Mouse (Mus musculus) stomach, embryonic 14.5 days (tissue): ENCODE results near the gene Gnb1l. TPM values are rescaled to one million over a fixed set of nuclear protein-coding genes. Genes with fewer than 3 reads are reported as not detected.

Experiments used
- ATAC-seq: fragments of 200-750 bp; cut with Nextera tagmentation; 2 replicates; pipeline ENCODE4 v1.8.0; 2017; ENCODE audit warnings: low read depth, moderate TSS enrichment; ENCODE audit not compliant: insufficient number of reproducible peaks, insufficient read depth, low FRiP score
- H3K27ac ChIP-seq: fragments of 300-500 bp; sonication (generic); 2 replicates; pipeline ENCODE4 v1.5.1; 2014; ENCODE audit warnings: mild to moderate bottlenecking, low read length, moderate library complexity, mixed read lengths
- H3K27me3 ChIP-seq: fragments of 300-500 bp; sonication (generic); 2 replicates; pipeline ENCODE4 v1.6.1; 2014; ENCODE audit warnings: low read length, control low read depth, mixed read lengths; ENCODE audit not compliant: control insufficient read depth, insufficient read depth
- H3K36me3 ChIP-seq: fragments of 300-500 bp; sonication (generic); 2 replicates; pipeline ENCODE4 v1.6.1; 2014; ENCODE audit warnings: mild to moderate bottlenecking, control low read depth, low read length, moderate library complexity, mixed read lengths; ENCODE audit not compliant: control insufficient read depth, insufficient read depth
- H3K4me1 ChIP-seq: fragments of 300-500 bp; sonication (generic); 2 replicates; pipeline ENCODE4 v1.6.1; 2014; ENCODE audit warnings: low read length, control low read depth, mixed read lengths; ENCODE audit not compliant: control insufficient read depth, insufficient read depth
- H3K4me2 ChIP-seq: fragments of 300-500 bp; sonication (generic); replicated peaks from 2 replicates; pipeline ENCODE4 v1.6.1; 2014; ENCODE audit warnings: low read depth, low read length, control low read depth
- H3K4me3 ChIP-seq: fragments of 300-500 bp; sonication (generic); 2 replicates; pipeline ENCODE4 v1.5.1; 2014; ENCODE audit warnings: low read depth, low read length, control low read depth
- H3K9ac ChIP-seq: fragments of 300-500 bp; sonication (generic); replicated peaks from 2 replicates; pipeline ENCODE4 v1.6.1; 2014; ENCODE audit warnings: low read depth, mild to moderate bottlenecking, control low read depth, low read length, moderate library complexity, mixed read lengths
- H3K9me3 ChIP-seq: fragments of 300-500 bp; sonication (generic); 2 replicates; pipeline ENCODE4 v1.6.1; 2016; ENCODE audit warnings: low read depth, low read length, control low read depth; ENCODE audit not compliant: control insufficient read depth
- WGBS: fragments of 180-500 bp; shearing (Covaris S2); extraction: QIAGEN DNeasy Blood & Tissue Kit; methylation state at CpG from one replicate; pipeline ENCODE4 v1.1.7; 2014; 5-methylcytosine and 5-hydroxymethylcytosine counted together
- polyA plus RNA-seq: library from polyadenylated mRNA; unstranded; fragments of >200 nt; fragmentation: Nextera tagmentation; extraction: Ambion mirVana; gene quantifications from 2 replicates; pipeline ENCODE4 v1.2.1, GENCODE M21; 2014

Gene Gnb1l
- 12.3 and 15.5 TPM in 2 replicates for polyA plus RNA-seq

DNA sequence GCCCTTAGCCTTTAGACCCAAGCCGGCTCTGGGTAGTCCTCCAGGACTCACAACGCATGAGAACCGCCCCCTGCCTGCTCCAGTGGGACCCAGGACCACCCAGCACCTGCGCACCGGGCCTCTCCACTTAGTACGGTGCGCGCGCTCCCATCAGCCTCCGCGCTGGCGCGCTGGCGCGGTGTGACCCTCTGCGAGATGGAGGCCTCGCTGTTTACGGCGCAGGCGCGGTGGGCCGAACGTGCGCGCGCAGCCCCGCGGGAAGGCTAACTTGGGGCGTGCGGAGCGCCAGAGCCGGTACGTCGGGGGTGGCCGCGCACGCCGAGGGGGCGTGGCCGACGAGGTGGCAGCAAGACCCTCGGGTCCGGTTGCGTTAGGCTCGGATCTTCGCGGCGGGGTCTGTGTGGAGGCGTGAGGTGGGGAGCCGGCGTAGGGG, at the start of gene Gnb1l, which contains the start of gene Rtl10:
Gene Gnb1l (plus strand): TSS at position 156 of the 433 bp plus-strand sequence.
Gene Rtl10 (plus strand): TSS at position 344 of the 433 bp plus-strand sequence.
- peaks cover 13% of the 10 kb centered on the region; the same call in 1 of the 2 replicates for H3K36me3 ChIP-seq
- ATAC-seq: peak; percentile 97

DNA sequence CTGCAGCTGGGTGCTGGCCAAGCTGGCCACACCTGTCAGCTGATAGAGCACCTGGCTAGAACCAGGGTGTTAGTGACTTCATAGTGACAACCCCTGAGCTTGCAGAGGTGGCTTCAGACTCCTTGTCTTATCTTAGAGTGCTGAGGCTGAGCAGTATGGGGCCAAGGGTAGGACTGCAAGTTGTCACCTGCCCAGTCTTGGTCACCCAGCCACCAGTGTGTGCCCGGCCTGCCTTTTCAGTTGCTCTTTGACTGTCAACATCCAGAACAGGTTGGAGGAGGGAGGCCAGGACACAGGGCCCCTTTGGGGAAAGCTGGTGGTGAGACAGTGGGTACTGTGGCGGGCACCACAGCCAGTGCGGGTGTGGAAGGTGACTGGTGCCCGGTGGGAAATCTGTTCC, 49.5 kb upstream of the Gnb1l start:
- no peak overlapping the region for H3K4me3 ChIP-seq
- WGBS: 89% methylated on average over 4 of the region's 4 CpGs
- peak; percentile 31; the same call in 1 of the 2 replicates for ATAC-seq
- H3K36me3 ChIP-seq: no peaks in the 10 kb centered on the region
- H3K9ac ChIP-seq: no peak overlapping the region
- no peak overlapping the region for H3K4me2 ChIP-seq
- H3K9me3 ChIP-seq: no peaks in the 10 kb centered on the region
- H3K27ac ChIP-seq: no peak overlapping the region
- no peaks in the 10 kb centered on the region for H3K27me3 ChIP-seq
- H3K4me1 ChIP-seq: peaks cover 12% of the 10 kb centered on the region

More for the DNA sequence above, at the start of gene Gnb1l, which contains the start of gene Rtl10:
- peak within 1 kb of the TSS; percentile 57 for H3K9ac ChIP-seq
- H3K9me3 ChIP-seq: no peaks in the 10 kb centered on the region
- under 1% methylated on average over 51 of the region's 51 CpGs for WGBS
- peak within 1 kb of the TSS; percentile 87 for H3K4me2 ChIP-seq
- H3K4me3 ChIP-seq: peak within 1 kb of the TSS; percentile 73
- no peaks in the 10 kb centered on the region for H3K27me3 ChIP-seq
- H3K27ac ChIP-seq: peak within 1 kb of the TSS; percentile 82
- peaks cover 15% of the 10 kb centered on the region for H3K4me1 ChIP-seq

DNA sequence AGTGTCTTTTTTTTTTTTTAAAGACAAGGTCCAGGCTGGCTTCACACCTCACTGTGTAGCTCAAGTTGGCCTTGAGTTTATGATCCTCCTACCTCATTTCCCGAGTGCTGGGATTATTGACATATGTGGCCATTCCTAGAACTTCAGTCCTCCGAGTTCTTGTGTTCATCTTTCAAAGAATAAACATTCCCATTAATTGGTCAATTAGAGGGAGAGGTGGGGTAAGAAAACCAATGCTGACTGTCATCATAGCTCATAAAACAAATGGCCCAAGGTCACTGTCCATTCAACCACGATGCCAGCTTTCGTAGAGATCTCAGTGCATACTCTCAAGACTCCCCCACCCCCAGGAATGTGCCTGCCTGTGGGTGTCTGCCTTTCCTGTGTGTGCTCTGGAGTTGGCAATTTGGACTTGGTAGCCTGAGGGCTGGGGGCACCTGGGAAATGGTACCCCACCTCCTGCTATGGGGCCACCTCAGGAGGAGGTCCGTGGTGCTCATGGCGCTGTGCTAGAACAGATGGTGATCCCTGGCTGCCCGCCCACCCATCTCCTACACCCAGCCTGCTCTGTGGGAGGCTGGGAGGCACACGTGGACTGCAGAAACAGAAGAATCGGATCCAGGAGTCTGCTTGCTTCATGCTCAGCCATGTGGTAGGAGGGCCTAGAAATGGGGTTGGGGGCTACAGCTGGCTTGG, 46.9 kb upstream of the Gnb1l start:
- WGBS: 52% methylated on average over 9 of the region's 9 CpGs
- Histone ChIP-seq H3K9ac (no peak overlapping the region), H3K9me3 (no peaks in the 10 kb centered on the region), H3K36me3 (peaks cover 2% of the 10 kb centered on the region; the same call in 1 of the 2 replicates), H3K27me3 (no peaks in the 10 kb centered on the region), H3K27ac (no peak overlapping the region), H3K4me1 (peaks cover 12% of the 10 kb centered on the region), H3K4me2 (no peak overlapping the region), H3K4me3 (no peak overlapping the region)
- ATAC-seq: no peak

DNA sequence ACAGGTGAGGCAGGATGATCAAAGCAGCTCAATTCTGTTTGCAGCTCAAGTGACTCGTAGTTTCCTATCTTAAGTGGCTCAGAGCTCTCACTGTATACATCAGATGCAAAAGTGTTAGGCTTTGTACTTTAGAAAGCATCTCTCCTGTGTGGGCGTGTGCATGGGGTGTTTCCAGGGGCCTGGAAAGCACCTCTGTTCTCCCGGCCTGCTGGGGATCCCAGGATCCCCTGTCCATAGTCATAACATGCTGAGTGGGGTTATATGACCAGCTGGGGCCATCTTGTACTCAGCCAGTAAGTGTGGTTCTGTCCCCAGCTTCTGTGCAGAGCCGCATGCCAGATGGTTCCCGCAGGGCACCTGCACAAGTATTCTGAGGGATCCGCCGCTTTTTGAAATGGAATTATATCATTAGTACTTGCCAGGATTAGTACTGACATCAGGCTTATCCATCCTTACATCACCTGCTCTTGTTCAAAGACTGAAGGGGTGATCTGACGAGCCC, 46.1 kb upstream of the Gnb1l start:
- Histone ChIP-seq H3K4me3 (no peak overlapping the region), H3K4me2 (no peak overlapping the region), H3K36me3 (peaks cover 2% of the 10 kb centered on the region; the same call in 1 of the 2 replicates), H3K9me3 (no peaks in the 10 kb centered on the region), H3K4me1 (peaks cover 12% of the 10 kb centered on the region), H3K9ac (no peak overlapping the region), H3K27me3 (no peaks in the 10 kb centered on the region), H3K27ac (no peak overlapping the region)
- ATAC-seq: no peak
- 76% methylated on average over 8 of the region's 8 CpGs for WGBS

DNA sequence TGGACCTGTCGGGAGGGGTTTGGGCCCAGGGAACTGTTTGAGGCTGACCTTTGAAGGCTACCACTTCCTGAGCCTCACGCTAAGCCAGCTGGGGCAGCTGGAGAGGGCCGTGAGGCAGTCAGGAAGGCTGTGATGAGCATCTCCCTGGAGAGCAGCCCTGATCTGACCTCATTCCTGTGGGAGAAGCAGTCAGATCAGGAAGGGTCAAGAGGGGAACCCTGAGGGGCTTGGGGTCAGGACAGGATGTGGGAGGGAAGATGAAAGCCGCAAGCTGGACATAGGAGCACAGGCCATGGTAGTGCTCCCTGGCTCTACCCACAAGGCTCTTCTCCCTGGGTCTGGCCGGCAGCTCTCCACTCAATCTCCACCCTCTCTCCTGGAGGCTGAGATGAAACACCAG, 44.7 kb upstream of the Gnb1l start:
- Histone ChIP-seq H3K4me1 (no peaks in the 10 kb centered on the region), H3K27me3 (no peaks in the 10 kb centered on the region), H3K4me2 (no peak overlapping the region), H3K4me3 (no peak overlapping the region), H3K9me3 (no peaks in the 10 kb centered on the region), H3K27ac (no peak overlapping the region), H3K36me3 (peaks cover 2% of the 10 kb centered on the region; the same call in 1 of the 2 replicates), H3K9ac (no peak overlapping the region)
- WGBS: 53% methylated on average over 5 of the region's 5 CpGs
- ATAC-seq: no peak

DNA sequence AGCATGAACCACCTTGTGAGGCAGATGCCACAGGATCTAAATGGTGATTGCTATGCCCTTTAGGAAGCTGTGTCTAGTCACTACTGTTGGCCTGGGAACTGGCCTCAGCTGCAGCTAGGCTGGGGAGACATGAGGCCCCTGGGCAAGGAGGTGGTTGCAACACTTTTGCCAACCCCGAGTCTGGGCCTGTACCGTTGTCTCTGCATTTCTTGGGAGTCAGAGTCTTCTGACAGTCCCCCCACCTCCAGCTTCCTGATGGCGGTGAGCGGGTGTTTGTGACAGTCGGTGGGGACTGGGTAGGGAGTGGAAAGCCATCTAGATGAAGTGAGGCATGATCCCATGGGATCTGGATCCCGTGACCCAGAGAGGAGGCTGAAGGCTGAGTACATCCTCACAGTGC, 43.1 kb upstream of the Gnb1l start:
- Histone ChIP-seq H3K4me2 (no peak overlapping the region), H3K4me1 (peaks cover 11% of the 10 kb centered on the region; the same call in 1 of the 2 replicates), H3K4me3 (no peak overlapping the region), H3K36me3 (peaks cover 2% of the 10 kb centered on the region; the same call in 1 of the 2 replicates), H3K27ac (no peak overlapping the region), H3K9me3 (no peaks in the 10 kb centered on the region), H3K27me3 (no peaks in the 10 kb centered on the region), H3K9ac (no peak overlapping the region)
- 90% methylated on average over 6 of the region's 6 CpGs for WGBS
- ATAC-seq: no peak

DNA sequence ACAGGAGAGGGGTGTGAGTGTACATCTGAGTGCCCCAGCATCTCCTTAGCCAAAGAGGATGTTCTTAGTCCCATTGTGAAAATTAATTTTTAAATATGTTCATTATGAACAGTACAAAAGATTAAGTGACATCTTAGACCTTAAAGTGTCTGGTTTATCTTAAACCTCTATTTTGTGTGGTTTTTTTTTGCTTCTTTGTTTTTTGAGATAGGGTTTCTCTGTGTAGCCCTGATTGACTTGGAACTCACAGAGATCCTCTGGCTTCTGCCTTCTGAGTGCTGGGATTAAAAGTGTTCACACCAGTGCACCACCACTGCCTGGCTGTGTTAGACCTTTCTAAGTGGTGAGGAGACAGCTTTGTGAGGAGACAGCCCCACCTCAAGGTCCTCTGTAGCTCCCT, 39.9 kb upstream of the Gnb1l start:
- Histone ChIP-seq H3K36me3 (peaks cover 2% of the 10 kb centered on the region; the same call in 1 of the 2 replicates), H3K27me3 (no peaks in the 10 kb centered on the region), H3K9ac (no peak overlapping the region), H3K4me2 (no peak overlapping the region), H3K4me3 (no peak overlapping the region), H3K9me3 (no peaks in the 10 kb centered on the region), H3K4me1 (peaks cover 11% of the 10 kb centered on the region; the same call in 1 of the 2 replicates), H3K27ac (no peak overlapping the region)
- ATAC-seq: no peak

DNA sequence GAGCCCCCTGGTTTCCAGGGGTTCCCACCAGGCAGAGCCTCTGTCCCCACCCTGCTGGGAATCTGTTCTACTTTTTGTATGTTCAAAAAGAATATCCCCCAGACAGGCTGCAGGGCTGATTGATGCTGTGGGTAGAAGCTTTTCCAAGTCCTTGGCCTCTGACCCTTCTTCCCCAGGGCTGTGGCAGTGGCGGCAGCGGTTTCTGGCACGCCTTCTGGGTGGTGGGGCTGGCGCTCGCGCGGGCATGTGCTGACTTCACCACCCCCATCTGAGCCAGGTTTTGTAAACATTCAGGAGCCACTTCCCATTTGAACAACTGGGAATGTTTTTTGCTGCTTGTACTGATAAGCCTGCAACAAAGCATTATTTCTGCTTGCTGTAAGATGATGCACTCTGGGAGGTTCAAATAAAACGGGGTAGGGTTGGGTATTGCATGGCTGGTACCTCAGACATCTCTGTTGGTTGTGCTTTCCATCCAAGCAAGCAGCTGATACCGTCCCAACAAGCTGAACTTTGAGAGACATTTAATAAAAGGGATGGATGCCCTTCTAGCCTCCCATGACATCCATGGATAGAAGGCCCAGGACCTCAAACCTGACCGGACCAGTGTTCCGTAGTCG, 39.1 kb upstream of the Gnb1l start:
- Histone ChIP-seq H3K27ac (no peak overlapping the region), H3K4me1 (peaks cover 11% of the 10 kb centered on the region; the same call in 1 of the 2 replicates), H3K36me3 (peaks cover 2% of the 10 kb centered on the region; the same call in 1 of the 2 replicates), H3K4me2 (peak overlapping the region; percentile 13), H3K9ac (no peak overlapping the region), H3K9me3 (no peaks in the 10 kb centered on the region), H3K27me3 (no peaks in the 10 kb centered on the region), H3K4me3 (no peak overlapping the region)
- ATAC-seq: 0 out of 2 replicates have a peak, but pooled peaks have one; percentile 20
- 6% methylated on average over 12 of the region's 12 CpGs for WGBS
